Mouse (Mus musculus) forebrain, embryonic 11.5 days (tissue): Measurements from ENCODE around the gene Nudc. TPM values are rescaled to one million over a fixed set of nuclear protein-coding genes. Genes with fewer than 3 reads are reported as not detected.

Experiments
- ATAC-seq: fragments of 200-750 bp; cut with Nextera tagmentation; replicated peaks from 2 replicates; pipeline ENCODE4 v1.8.0; 2017; ENCODE audit warnings: moderate TSS enrichment; ENCODE audit not compliant: low FRiP score
- DNase-seq: peaks from one replicate; pipeline ENCODE4 v3.0.0-alpha.2; 2017; ENCODE audit warnings: low spot score
- H3K27ac ChIP-seq: fragments of 300-500 bp; sonication (generic); 2 replicates; pipeline ENCODE4 v1.5.1; 2014; ENCODE audit warnings: low read depth, low read length
- H3K27me3 ChIP-seq: fragments of 300-500 bp; sonication (generic); 2 replicates; pipeline ENCODE4 v1.6.1; 2014; ENCODE audit warnings: mild to moderate bottlenecking, low read length, mixed read lengths; ENCODE audit not compliant: control insufficient read depth, insufficient read depth
- H3K36me3 ChIP-seq: fragments of 300-500 bp; sonication (generic); 2 replicates; pipeline ENCODE4 v1.6.1; 2014; ENCODE audit warnings: mild to moderate bottlenecking, low read length, moderate library complexity, mixed read lengths; ENCODE audit not compliant: control insufficient read depth, insufficient read depth
- H3K4me1 ChIP-seq: fragments of 300-500 bp; sonication (generic); replicated peaks from 2 replicates; pipeline ENCODE4 v1.6.1; 2014; ENCODE audit warnings: low read length, mixed read lengths; ENCODE audit not compliant: control insufficient read depth, insufficient read depth
- H3K4me2 ChIP-seq: fragments of 300-500 bp; sonication (generic); 2 replicates; pipeline ENCODE4 v1.6.1; 2014; ENCODE audit warnings: low read depth, mild to moderate bottlenecking, low read length, moderate library complexity, mixed read lengths; ENCODE audit not compliant: severe bottlenecking
- H3K4me3 ChIP-seq: fragments of 300-500 bp; sonication (generic); 2 replicates; pipeline ENCODE4 v1.5.1; 2014; ENCODE audit warnings: low read depth, low read length
- H3K9ac ChIP-seq: fragments of 300-500 bp; sonication (generic); 2 replicates; pipeline ENCODE4 v1.6.1; 2014; ENCODE audit warnings: low read length
- H3K9me3 ChIP-seq: fragments of 300-500 bp; sonication (generic); 2 replicates; pipeline ENCODE4 v1.6.1; 2016; ENCODE audit warnings: low read length, mixed read lengths; ENCODE audit not compliant: control insufficient read depth
- WGBS: fragments of 180-500 bp; shearing (Covaris S2); extraction: QIAGEN DNeasy Blood & Tissue Kit; methylation state at CpG from one replicate; pipeline ENCODE4 v1.1.7; 2014; 5-methylcytosine and 5-hydroxymethylcytosine counted together
- polyA plus RNA-seq: library from polyadenylated mRNA; unstranded; fragments of >200 nt; fragmentation: Nextera tagmentation; extraction: Ambion mirVana; gene quantifications from 2 replicates; pipeline ENCODE4 v1.2.1, GENCODE M21; 2014

Nudc gene
- polyA plus RNA-seq, 1 experiment from 2014 or later = 363 TPM

- DNase-seq (peak; percentile 95), ATAC-seq (peak; percentile 89)
- Histone ChIP-seq H3K4me1 (no peaks in the 10 kb centered on the region), H3K27ac (peak within 1 kb of the TSS; percentile 84), H3K4me2 (peak within 1 kb of the TSS; percentile 92), H3K9ac (peak within 1 kb of the TSS; percentile 91), H3K9me3 (no peaks in the 10 kb centered on the region), H3K36me3 (no peaks in the 10 kb centered on the region), H3K27me3 (no peaks in the 10 kb centered on the region), H3K4me3 (peak within 1 kb of the TSS; percentile 96)
- 7% methylated on average over 44 of the region's 44 CpGs for WGBS
These were observed 28.5 kb upstream of the Nudc start, which contains the start of gene Gpatch3 for GRCm38 (mm10) chr4:133574070-133574842. Gene Gpatch3 (plus strand): TSS chr4:133574745.

DNA sequence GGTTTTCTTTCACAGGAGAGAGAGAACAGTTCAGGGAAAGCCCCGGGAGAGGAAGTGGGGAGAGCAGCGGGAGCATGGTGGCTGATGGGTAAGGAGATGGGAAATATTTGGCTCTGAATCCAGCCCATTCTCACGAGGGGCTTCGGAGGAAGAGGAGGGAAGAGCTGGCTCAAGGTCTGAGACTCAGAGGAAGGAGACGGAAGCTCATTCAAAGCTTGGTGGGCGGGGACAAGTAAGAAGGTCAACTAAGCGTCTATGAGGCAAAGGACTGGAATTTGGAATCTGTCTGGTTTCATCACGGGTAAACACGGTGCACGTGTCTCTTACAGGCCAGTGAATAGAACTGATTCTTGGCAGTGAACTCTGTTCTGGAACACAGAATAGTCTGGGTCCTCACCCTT is 24.3 kb upstream of the Nudc start:
- H3K4me3 ChIP-seq = no peak overlapping the region
- DNase-seq (no peak), ATAC-seq (no peak)
- H3K4me2 ChIP-seq = no peak overlapping the region
- no peaks in the 10 kb centered on the region for H3K36me3 ChIP-seq
- H3K9ac ChIP-seq = no peak overlapping the region
- H3K27me3 ChIP-seq = no peaks in the 10 kb centered on the region
- no peaks in the 10 kb centered on the region for H3K4me1 ChIP-seq
- no peaks in the 10 kb centered on the region for H3K9me3 ChIP-seq
- WGBS = 62% methylated on average over 10 of the region's 10 CpGs
- H3K27ac ChIP-seq = no peak overlapping the region

GRCm38 (mm10) chr4:133569291-133570065 is 23.7 kb upstream of the Nudc start:
- Histone ChIP-seq H3K36me3 (no peaks in the 10 kb centered on the region), H3K27me3 (no peaks in the 10 kb centered on the region), H3K9me3 (no peaks in the 10 kb centered on the region; the same call in 1 of the 2 replicates), H3K9ac (no peak overlapping the region), H3K27ac (no peak overlapping the region), H3K4me2 (no peak overlapping the region), H3K4me3 (no peak overlapping the region), H3K4me1 (no peaks in the 10 kb centered on the region)
- 86% methylated on average over 10 of the region's 10 CpGs for WGBS
- DNase-seq = no peak
- ATAC-seq = no peak

- H3K4me2 ChIP-seq = no peak overlapping the region
- no peak for DNase-seq
- H3K4me3 ChIP-seq = no peak overlapping the region
- no peaks in the 10 kb centered on the region for H3K36me3 ChIP-seq
- no peak overlapping the region for H3K27ac ChIP-seq
- H3K4me1 ChIP-seq = no peaks in the 10 kb centered on the region
- no peak overlapping the region for H3K9ac ChIP-seq
- H3K27me3 ChIP-seq = no peaks in the 10 kb centered on the region
- WGBS = 34% methylated on average over 8 of the region's 8 CpGs
- H3K9me3 ChIP-seq = no peaks in the 10 kb centered on the region; the same call in 1 of the 2 replicates
- no peak for ATAC-seq
These were observed 21.5 kb upstream of the Nudc start for GRCm38 (mm10) chr4:133567251-133567650.

DNA sequence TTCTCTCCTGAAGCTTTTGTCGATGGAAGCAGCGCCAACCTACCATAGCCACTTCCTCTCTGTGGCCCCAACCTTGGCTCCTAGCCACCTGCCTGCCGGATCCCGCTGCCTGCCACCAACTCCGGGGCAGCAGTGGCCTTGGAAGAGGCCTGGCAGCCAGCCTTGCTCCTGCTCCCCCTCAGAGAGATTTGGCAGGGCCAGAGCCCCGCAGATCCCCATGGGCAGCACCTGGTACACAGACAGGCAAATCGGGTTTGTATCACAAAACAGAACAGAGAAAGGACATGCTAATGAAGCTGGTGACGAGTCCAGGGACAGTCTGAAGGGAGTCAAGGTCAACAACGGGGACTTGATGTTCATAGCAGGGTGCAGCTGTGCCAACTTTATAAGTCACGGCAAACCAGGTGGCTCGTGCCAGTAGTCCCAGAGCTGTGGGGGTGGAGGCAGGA is 17.4 kb upstream of the Nudc start:
- no peaks in the 10 kb centered on the region; the same call in 1 of the 2 replicates for H3K9me3 ChIP-seq
- no peaks in the 10 kb centered on the region for H3K36me3 ChIP-seq
- no peaks in the 10 kb centered on the region for H3K27me3 ChIP-seq
- DNase-seq (no peak), ATAC-seq (no peak)
- H3K4me2 ChIP-seq = no peak overlapping the region
- no peak overlapping the region for H3K4me3 ChIP-seq
- H3K27ac ChIP-seq = no peak overlapping the region
- no peak overlapping the region for H3K9ac ChIP-seq
- no peaks in the 10 kb centered on the region for H3K4me1 ChIP-seq
- WGBS = 88% methylated on average over 11 of the region's 11 CpGs

GRCm38 (mm10) chr4:133561622-133562021 is 15.8 kb upstream of the Nudc start:
- H3K27ac ChIP-seq = no peak overlapping the region
- no peaks in the 10 kb centered on the region; the same call in 1 of the 2 replicates for H3K9me3 ChIP-seq
- ATAC-seq (no peak), DNase-seq (no peak)
- no peak overlapping the region for H3K9ac ChIP-seq
- no peak overlapping the region for H3K4me2 ChIP-seq
- no peaks in the 10 kb centered on the region for H3K27me3 ChIP-seq
- no peak overlapping the region for H3K4me3 ChIP-seq
- H3K36me3 ChIP-seq = no peaks in the 10 kb centered on the region
- H3K4me1 ChIP-seq = no peaks in the 10 kb centered on the region
- WGBS = 77% methylated on average over 4 of the region's 4 CpGs

- no peak overlapping the region for H3K4me2 ChIP-seq
- H3K27ac ChIP-seq = no peak overlapping the region
- H3K27me3 ChIP-seq = no peaks in the 10 kb centered on the region
- ATAC-seq (no peak), DNase-seq (no peak)
- H3K9me3 ChIP-seq = no peaks in the 10 kb centered on the region; the same call in 1 of the 2 replicates
- no peak overlapping the region for H3K9ac ChIP-seq
- H3K4me3 ChIP-seq = no peak overlapping the region
- WGBS = 74% methylated on average over 4 of the region's 4 CpGs
- no peaks in the 10 kb centered on the region for H3K4me1 ChIP-seq
- no peaks in the 10 kb centered on the region for H3K36me3 ChIP-seq
These were observed 14.1 kb upstream of the Nudc start for GRCm38 (mm10) chr4:133559846-133560245.

DNA sequence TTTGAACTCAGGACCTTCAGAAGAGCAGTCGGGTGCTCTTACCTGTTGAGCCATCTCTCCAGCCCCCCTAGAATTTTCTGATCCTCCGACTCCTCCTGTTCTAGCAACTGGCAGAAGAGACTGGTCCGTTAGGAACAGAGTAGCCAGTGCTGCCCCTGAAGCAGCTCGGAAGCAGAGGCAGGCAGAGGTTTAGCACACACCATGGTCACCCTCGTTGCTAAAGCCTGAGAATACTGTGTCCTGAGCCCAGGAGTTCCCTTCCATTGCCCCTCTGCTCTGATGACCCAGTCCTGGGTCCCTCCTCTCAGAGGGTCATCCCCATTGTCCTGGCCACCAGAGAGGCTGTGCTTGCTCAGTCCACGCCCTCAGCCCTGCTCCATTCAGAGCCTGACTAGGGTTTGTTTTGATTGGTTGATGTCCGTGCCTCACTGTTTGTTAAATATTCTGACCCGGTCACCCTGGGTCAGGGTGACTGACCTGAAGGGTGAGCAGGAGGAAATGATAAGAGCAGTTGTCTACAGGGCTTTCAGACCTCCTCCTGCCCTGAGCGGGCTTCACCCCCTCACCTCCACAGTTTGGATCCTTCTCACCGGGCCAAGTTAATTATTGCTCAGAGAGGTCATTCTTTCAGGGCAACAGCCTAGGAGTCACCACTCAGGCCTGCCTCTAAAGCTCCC is 11.4 kb upstream of the Nudc start:
- H3K4me3 ChIP-seq = no peak overlapping the region
- H3K4me2 ChIP-seq = no peak overlapping the region
- DNase-seq (no peak), ATAC-seq (no peak)
- H3K9ac ChIP-seq = no peak overlapping the region
- H3K27ac ChIP-seq = no peak overlapping the region
- H3K9me3 ChIP-seq = no peaks in the 10 kb centered on the region
- no peaks in the 10 kb centered on the region for H3K36me3 ChIP-seq
- H3K27me3 ChIP-seq = no peaks in the 10 kb centered on the region
- H3K4me1 ChIP-seq = no peaks in the 10 kb centered on the region
- WGBS = 40% methylated on average over 10 of the region's 10 CpGs
